Mouse (Mus musculus) heart, adult 9 months (tissue): ENCODE measurements around the gene Zfp202.
"Not testable (repeated sequence)": the region's sequence is repeated elsewhere in the genome, so short reads cannot be mapped to it uniquely, and the experiment has no call there.

ENCODE experiments used
- DNase-seq, 2 experiments: peaks; one replicate each; pipeline ENCODE4 v3.0.0; 2022; ENCODE audit warnings: low spot score in 2 of 2

Zfp202 gene

DNA sequence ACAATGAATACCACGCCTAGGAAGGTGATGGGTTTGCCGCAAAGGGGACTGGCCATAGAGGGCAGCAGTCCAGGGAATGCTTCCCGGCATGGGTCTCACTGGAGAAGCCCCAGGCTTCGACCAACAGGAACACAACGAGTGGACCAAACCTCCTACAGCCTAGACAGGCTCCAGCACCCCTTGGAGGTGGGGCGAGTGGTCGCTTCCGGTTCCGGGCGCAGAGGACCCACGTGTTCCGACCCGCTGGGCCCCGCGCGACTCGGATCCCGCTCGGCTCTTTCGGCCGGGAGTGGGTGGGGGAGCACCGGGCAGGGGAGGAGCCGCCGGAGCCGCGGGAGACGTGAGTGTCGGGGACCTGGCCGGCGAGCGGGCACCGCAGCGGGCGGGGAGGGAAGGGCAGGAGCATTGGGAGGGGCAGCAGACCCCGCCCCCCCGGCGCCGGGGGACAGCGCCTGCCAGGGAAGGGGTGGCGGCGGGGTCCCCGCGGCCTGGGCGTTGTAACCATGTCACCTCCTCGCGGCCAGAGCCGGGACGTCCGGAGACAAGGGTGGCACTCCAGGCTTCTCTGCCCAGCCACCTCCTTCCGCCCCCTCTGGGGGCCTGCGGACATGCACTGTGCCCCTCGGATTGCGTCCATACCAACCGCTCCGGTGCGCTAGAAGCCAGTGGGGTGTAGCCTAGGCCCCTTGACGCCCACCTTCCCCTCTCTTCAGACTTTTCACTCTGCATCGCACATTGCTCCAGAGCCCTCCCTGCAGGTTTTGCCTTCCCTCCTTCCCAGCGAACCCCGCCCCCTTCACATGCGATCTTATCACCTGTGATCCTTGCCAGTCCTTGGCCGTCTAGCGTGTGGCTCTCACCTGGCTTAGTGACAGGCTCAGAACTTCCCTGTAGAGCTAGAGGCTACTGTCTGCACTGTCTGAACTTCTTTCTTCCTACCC is at the start of gene Zfp202:
Gene Zfp202 (plus strand): TSS at position 219 of the 941 bp plus-strand sequence.
- peak; percentile 90 to 93 for DNase-seq

- no peak for DNase-seq
Observed at GRCm38 (mm10) chr9:40155118-40155644, 36.9 kb upstream of the Zfp202 start.

GRCm38 (mm10) chr9:40166446-40166845 is 25.7 kb upstream of the Zfp202 start:
- peak in 1 of 2 experiments; percentile 1 for DNase-seq

- no peak for DNase-seq
Observed at GRCm38 (mm10) chr9:40177017-40177416, 15.1 kb upstream of the Zfp202 start.

DNA sequence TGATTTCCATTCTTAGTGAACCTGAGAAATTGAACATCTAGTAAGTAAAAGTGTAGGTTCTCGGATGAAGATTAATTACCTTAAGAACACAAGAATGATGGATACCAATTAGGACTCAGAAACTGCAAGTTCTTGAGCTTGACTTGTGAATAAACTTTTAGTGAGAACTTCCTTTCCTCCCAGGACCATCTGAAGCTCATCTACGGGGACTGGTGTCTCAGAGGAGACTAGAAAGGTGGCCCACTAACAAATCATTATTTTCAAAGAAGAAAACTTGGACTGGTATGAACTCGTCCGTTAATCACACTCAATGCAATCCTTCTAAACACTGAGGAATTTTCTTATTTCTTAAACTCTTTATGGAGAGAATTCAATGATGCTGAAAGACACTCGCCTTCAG is 11.5 kb upstream of the Zfp202 start, which contains the start of gene Olfr986:
Gene Olfr986 (plus strand): TSS at position 301 of the 400 bp plus-strand sequence.
- DNase-seq, result no peak

- not testable (repeated sequence) for DNase-seq
Observed at GRCm38 (mm10) chr9:40185166-40185565, 7.0 kb upstream of the Zfp202 start.

DNA sequence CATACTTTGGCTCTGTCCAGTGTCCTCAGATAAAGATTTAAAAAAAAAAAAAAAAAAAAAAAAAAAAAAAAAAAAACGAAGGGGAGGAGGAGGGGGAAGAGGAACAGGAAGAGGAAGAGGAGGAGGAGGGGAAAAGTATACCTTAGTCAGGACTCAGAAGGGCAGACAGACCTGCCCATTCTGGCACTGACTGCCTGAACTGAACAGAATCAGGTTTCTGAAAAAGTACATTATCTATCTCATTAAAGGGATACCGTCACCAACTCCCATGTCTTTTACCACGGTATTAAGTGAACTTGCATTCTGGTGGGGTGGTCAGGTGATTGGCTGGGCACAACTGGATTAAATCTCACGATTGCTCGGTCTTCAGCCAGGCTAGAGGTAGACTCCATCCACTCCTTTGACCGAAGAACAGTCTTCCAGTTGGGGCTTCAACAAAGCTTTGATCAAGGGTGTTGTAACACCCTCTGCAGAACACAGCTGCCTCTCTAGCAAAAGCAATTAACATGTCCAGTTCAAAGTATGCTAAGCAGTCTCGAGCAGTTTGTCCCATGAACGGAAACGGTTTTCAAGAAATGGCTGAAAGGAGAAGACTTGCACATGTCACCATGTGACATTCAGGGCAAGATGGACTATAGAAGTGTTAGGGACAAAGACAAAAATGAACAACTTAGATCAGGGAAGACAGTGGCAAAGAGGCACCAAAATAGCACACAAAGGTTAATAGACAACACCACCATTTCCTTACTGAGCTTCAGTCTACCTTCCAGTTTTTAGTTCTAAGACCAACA is 835 bp upstream of the Zfp202 start:
- no peak for DNase-seq

DNA sequence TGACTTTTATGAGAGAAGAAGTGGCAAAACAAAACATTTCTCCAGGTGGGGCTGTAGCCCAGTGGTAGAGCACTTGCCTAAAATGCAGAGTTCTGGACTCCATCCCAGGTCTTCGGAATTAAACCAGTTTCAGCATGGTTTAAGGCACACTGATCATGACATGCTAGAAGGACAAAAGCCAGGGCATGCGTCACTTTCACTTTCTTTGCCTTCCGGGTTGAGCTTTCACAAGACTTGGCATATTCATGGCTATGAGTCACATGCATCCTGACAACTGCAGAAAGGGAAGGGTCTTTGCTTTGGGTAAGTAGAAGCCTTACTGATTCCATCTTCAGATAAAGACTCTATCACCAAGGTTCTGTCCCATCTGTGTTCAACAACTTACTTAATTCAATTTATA is 3.9 kb downstream of the Zfp202 start:
- peak; percentile 29 to 41 for DNase-seq

GRCm38 (mm10) chr9:40206546-40206950 is 14.4 kb downstream of the Zfp202 start:
- no peak for DNase-seq

DNA sequence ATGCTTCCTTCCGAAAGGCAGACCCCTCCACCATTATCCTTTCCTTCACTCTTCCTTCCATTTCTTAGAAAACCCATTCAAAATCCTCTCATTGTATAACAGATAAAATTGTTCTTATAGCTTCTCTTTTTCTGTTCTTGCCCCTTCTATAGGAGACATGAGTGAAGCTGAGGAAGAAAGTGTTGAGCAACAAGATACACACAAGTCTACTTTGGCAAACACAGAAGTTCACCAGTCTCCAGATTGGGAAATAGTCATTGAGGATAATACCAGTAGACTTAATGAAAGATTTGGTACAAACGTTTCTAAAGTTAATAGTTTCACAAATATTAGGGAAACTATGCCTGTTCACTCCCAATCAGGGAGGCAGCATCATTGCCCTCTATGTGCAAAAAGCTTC is 18.6 kb downstream of the Zfp202 start:
- DNase-seq, result no peak

DNA sequence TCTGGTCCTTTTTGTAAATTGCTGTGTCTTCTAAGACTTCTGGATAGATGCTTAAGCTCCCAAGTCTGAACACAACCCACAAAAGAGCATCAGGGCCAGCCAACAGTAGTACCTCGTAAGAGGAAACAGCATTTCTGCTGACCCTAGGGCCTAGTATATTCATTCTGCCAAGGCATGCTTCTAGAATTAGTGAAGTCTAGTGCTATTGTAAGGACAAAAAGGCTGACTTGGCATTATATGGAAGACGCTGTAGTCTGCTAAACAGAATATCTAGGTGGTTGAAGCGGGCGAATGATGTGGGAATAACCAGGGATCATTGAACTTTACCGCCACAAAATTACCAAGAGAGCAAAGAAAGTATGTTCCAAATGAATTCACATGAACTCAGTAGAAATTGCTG is 21.9 kb downstream of the Zfp202 start:
- DNase-seq, result no peak

GRCm38 (mm10) chr9:40216651-40217050 is 24.5 kb downstream of the Zfp202 start:
- DNase-seq, result no peak

DNA sequence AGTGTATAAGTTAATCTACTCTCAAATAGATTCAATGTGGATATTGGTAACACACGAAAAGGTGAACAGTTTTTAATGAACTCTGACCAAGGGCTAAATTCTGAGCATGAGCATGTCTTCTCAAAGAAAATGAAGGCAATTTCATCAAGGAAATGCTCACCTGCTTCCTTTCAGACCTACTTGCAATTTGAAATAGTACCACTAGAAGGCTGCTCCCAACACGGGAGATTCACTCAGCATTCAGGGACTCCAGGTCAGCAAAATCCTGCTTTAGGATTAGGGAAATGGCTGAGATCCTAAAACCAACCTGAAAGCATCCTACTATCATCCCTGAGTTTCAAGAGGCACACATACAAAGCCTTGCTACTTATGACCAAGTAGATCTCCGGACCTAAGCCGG is 32.2 kb downstream of the Zfp202 start:
- no peak for DNase-seq

GRCm38 (mm10) chr9:40227874-40228789 is 36.0 kb downstream of the Zfp202 start:
- DNase-seq, result peak in 1 of 2 experiments; percentile 32

GRCm38 (mm10) chr9:40228804-40229331 is 36.8 kb downstream of the Zfp202 start:
- no peak for DNase-seq

GRCm38 (mm10) chr9:40229479-40229878 is 37.4 kb downstream of the Zfp202 start:
- DNase-seq, result no peak

GRCm38 (mm10) chr9:40231019-40231418 is 38.9 kb downstream of the Zfp202 start:
- no peak for DNase-seq

GRCm38 (mm10) chr9:40234233-40235072 is 42.3 kb downstream of the Zfp202 start:
- DNase-seq, result no peak

- DNase-seq, result no peak
Observed at GRCm38 (mm10) chr9:40235220-40235619, 43.1 kb downstream of the Zfp202 start.

DNA sequence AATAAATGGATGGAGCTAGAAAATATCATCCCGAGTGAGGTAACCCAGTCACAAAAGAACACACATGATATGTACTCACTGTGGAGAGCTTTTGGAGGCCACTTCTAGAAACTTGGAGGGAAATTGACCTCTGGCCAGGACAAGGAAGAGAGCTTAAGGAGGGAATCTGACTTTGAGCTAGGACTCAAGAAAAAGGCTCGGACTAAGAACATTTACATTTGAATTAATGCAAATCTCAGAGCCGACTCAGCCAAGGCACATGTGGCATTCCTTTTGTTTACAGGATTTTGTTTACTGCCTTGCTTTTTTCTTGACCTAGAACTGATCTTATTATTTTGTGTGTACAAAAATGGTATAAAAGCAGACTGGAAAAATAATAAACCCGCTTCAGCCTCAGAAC is 47.6 kb downstream of the Zfp202 start:
- no peak for DNase-seq
